Mouse (Mus musculus): ENCODE results near the gene Elavl3.

Elavl3 gene

GRCm38 (mm10) chr9:22057031-22057517, 5.3 kb upstream of the Elavl3 start:
- DNase-seq (ENCODE audit: low read depth), result no peak

- DNase-seq (ENCODE audit: low read depth), result no peak
These were observed 4.6 kb upstream of the Elavl3 start for GRCm38 (mm10) chr9:22056303-22056910.

DNA sequence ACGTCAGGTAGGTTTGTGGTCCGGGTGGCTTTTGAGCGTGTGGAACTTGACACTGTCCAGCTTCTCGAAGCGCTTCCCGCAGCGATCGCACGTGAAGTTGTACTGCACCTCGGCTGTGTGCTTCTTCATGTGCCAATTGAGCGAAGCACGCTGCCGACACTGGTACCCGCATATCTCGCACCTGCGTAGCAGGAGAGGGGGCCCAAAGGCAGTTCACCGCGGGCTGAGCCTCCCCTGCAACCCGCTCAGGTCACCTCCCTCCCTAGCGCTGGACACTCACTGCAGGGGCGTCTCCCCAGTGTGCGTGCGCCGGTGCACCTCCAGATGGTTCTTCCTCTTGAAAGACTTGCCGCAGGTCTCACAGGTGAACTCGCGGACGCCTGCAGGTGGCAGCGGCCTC, 3.9 kb upstream of the Elavl3 start:
- no peak for DNase-seq (ENCODE audit: low read depth)

DNA sequence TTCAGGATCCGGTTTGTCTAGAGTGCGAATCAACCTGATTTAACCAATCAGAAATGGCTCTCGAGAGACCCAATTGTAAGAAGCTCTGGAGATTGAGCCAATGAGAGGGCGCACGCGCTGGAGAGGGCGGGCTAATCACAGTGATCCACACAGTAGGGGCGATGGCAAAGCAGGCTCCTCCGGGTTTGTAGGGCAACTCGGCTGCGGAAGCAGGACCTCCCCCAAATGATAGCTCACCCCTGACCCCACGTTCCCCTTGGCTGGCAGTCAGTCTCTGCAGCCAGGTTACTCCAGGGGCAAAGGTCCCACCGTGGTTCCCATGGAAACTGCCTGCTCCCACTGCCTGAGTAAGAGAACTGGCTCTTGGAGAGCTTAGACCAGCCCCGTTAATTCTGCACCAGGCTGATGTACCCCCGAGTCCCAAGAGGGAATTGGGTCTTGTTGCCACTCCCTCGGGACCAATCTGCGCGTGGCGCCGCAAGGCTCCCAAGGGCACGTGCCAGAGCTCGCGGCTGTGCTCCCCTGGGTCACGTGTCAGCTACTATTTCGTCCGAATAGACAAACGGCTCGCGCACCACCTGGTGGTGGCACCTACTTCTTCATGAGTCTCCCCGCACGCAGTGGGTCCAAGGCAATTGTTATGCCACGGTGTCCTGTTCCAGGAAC, 2.7 kb upstream of the Elavl3 start:
- DNase-seq (ENCODE audit: low read depth), result peak; percentile 40

GRCm38 (mm10) chr9:22053657-22054056, 1.8 kb upstream of the Elavl3 start:
- no peak for DNase-seq (ENCODE audit: low read depth)

DNA sequence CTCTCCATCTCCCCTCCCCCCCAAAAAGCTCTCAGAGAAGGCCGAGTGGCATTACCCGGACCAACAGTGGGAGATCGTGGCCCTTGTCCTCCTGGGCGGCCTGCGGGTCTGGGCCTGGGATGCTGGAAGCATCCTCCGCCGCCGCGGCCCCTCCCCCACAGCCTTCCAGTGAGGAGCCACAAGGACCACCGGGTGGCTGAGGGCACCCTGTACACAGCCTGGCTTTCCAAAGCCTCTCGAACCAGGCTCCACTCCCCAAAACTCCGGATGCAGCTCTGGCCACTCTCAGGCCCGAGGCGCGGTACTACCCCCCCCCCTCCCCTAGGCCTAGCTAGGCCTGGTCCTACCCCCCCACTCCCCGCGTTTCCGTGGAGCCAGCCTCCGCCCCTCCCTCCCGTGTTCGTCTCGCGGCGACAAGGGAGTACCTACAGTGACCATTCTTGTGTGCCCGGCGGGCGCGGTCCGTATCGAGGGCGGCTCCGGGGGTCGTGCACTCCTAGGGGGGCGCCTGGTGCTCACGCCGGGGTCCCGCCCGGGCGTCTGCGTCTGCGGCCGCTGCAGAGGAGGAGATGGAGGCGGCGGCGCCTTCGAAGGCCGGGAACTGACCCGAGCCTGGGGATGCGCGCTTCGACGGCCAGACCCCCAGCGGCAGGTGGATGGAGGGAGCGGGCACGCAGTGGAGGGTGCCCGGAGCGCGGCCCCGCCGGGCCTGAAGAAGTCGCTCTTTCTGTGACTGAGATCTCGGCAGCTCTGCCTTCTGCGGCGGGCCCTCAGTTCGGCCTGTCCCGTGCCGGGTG, 464 bp downstream of the Elavl3 start:
- no peak for DNase-seq (ENCODE audit: low read depth)

- no peak for DNase-seq (ENCODE audit: low read depth)
These were observed 1.4 kb downstream of the Elavl3 start for GRCm38 (mm10) chr9:22050351-22050889.

DNA sequence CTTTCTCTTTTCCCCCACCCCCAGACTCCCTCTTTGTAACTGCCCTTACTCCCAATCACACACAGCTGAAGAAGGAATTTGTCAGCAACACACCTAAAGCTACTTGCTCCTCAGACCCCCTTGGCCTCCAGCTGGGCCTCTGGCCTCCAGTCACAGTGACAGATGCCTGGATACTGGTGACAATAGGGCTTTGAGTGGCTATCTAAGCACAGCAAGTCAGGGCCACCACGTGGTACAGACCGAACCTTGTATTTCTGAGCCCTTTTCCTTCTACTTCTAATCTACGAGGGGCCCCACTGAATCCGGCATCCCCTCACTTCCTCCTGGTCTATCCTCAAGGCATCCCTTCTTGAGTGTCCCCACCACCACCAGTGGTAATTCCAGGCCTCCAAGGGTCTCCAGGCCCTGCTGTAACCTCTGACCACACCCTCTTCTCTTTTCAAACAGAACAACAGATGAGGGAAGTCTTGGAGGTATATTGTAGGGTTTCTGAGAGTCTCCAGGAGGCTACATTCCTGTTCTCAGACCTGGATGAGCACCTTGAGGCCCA, 2.0 kb downstream of the Elavl3 start:
- no peak for DNase-seq (ENCODE audit: low read depth)

GRCm38 (mm10) chr9:22049315-22049714, 2.5 kb downstream of the Elavl3 start:
- no peak for DNase-seq (ENCODE audit: low read depth)

DNA sequence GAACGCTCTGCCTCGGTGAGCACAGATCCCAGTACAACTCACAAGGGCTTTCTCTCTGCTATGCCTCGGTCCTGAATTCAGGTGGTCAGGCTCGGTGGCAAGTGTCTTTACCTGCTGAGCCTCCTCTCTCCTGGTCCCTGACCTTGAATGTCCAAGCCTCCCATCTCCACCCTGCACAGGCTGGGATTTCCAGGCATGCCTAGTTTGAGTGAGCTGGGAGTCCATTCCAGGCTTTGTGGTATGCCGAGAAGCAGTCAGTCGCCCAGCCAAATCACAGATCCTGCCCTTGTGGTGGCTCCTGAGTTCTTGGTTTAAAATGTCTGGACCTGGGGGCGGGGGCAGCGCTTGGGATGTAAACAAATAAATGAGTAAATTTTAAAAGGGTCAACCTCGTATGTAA, 4.5 kb downstream of the Elavl3 start:
- DNase-seq (ENCODE audit: low read depth), result no peak

- DNase-seq (ENCODE audit: low read depth), result no peak
These were observed 10.0 kb downstream of the Elavl3 start for GRCm38 (mm10) chr9:22041832-22042231.

DNA sequence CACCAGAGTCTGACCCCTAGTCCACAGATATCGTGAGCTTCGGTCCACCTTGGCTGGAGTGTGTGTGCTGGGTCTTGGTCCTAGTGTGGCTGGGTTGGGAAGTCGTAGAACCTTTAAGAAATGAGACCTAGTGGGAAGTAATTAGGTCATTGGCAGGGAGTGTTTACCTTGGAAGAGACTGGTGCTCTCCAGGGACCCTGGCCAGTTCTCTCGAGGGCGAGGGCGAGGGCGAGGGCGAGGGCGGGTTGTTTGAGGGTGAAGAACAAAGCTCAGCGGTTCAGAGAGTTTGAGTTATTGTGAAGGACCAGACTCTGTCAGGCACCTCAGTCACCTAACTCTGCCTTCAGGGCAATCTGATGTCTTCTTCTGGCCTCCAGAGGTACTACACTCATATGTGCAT, 14.0 kb downstream of the Elavl3 start:
- no peak for DNase-seq (ENCODE audit: low read depth)

- DNase-seq (ENCODE audit: low read depth), result no peak
These were observed 16.4 kb downstream of the Elavl3 start for GRCm38 (mm10) chr9:22035300-22036044.

DNA sequence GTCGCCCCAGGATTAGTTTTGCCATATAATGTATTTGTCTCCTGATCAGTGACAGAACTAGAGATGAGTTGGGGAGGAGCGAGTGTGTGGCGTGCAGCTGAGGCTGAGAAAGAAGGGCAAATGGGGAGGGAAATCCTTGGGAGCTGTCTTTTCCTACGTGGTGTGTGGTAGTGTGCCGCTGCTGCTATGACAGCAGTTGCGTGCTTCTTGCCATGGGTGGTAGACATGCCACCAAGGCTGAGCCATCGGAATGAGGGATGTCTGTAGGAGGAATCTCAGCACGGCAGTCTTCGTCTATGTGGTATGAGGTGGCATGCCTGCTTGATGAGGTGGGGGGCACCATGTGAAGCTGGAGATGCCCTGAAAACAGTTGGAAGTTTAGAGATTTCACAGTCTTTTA, 21.4 kb downstream of the Elavl3 start:
- DNase-seq (ENCODE audit: low read depth), result no peak

GRCm38 (mm10) chr9:22028467-22028866, 23.4 kb downstream of the Elavl3 start:
- DNase-seq (ENCODE audit: low read depth), result no peak

DNA sequence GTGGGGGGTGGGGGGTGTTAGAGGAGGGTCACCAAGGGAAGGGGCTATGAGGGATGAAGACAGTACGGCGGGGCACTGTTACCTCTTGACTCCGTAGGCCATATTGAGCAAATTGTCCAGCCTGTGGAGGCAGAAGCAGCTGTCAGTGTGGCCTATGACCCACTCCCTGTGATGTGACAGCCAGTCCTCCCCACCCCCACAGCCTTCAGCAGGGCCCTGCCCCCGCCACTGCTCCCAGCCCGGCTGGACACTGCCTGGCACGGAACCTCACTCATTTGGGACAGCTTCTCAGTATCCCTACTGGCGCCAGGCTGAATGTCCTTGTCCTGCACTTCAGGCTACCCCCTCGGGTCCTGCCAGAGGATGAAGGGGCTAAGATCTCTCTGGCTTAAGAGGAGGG, 27.2 kb downstream of the Elavl3 start:
- no peak for DNase-seq (ENCODE audit: low read depth)

DNA sequence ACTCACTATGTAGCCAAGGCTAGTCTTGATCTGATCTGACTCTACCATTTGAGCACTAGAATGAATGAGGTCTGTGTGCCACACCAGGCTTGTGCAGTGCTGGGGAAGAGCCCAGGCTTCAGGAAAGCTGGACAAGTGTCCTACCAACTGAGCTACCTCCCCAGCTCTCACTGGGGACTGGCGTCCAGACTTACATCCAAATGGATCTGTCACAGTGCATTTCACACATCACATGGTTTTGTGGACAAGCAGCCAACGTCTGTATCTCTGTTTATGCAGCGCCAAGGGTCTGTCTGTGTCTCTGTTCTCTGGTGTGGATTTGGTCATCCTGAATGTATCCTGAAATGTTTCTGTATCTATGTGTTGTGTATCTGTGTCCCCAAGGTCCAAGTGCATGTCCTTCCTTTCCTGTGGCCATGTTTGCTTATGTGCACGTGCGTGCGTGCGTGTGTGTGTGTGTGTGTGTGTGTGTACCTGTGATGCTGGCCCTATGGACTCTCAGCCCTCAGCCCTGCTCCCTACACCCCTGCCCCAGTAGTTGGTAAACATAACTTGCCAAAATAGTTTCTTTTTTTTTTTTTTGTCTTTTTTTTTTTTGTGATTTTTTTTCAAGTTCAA, 34.5 kb downstream of the Elavl3 start:
- no peak for DNase-seq (ENCODE audit: low read depth)

- DNase-seq (ENCODE audit: low read depth), result no peak
These were observed 35.6 kb downstream of the Elavl3 start for GRCm38 (mm10) chr9:22016245-22016644.

GRCm38 (mm10) chr9:22012731-22013130, 39.1 kb downstream of the Elavl3 start:
- no peak for DNase-seq (ENCODE audit: low read depth)

DNA sequence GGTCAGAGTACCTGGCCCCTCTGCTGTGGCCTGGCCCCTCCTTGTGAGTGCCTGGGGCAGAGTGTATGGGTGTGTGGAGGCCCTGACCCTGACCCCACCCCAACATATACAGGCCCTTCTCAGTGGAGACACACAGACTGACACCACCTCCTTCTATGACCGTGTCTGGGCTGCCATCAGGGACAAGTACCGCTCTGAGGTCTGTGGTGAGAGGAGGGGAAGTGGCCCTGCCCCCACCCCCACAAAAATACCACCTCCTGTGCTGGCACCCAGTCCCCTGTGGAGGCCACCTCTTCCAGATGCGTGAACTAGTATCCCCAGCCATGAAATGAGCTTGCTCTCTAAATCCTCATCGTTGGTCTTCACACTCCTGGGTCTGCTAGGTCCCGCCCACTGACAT, 40.8 kb downstream of the Elavl3 start:
- DNase-seq (ENCODE audit: low read depth), result no peak

DNA sequence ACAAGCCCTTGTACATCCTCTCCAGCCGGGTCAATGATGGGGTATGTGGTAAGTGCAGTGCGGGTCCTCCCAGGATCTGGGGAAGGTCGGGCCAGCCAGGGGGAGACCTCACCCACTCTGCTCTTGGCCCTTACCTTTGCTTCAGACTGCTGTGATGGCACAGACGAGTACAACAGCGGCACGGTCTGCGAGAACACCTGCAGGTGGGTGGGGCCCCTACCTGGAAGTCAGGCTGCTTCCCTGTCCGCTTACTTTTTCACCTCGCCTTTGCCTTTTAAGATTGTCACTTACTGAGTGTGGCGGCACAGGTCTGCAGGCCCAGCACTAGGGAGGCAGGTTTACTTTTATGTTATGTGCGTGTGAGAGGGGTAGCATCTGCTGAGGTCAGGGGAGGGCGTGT, 47.3 kb downstream of the Elavl3 start:
- no peak for DNase-seq (ENCODE audit: low read depth)
